Mouse (Mus musculus) adrenal gland, postnatal 14 days (tissue): ENCODE measurements at regions not wholly inside any gene's neighbourhood (a gene's known extent, or its start where the extent isn't known, plus 50 kb on each side); places are given as distances from the start of the nearest gene placed in this dataset.

ENCODE experiments used
- DNase-seq: peaks from one replicate; pipeline ENCODE4 v3.0.0; 2021; ENCODE audit warnings: mixed read lengths

DNA sequence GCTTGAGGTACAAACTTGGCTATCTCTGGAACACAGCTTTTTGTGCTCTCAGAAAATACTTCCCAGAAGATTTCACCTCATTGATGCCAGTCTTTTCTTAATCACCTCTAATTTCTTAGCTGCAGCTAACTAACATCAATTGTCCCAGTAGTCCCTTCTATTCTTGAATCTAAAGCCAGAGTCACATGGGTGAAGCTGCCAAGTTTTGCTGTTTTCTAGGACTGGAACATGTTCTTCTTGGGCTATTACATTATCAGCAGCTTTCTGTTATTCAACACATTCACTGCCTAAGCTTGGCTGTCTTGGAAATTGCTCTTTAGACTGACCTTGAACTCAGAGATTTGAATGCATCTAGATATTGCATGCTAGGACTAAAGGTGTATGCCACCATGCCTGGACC is 583.9 kb downstream of the Cetn3 start:
- DNase-seq = no peak

DNA sequence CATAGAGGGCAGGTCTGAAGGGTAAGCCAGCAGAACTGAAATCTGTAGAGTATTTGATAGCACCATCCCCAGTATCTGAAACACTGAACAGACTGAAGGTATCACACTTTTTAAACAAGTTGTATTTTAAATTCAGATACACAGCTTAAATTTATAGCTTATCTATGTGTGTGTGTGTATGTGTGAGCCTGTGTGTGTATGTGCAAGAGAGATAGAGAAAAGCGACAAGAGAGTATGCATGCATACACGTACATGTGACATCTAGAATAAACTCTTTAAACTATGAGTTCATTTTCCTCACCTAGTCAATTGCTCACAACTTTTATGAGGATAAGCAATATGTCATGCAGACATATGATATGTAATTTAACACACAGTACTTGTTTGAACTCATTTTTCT is 588.7 kb downstream of the Cetn3 start:
- no peak for DNase-seq

DNA sequence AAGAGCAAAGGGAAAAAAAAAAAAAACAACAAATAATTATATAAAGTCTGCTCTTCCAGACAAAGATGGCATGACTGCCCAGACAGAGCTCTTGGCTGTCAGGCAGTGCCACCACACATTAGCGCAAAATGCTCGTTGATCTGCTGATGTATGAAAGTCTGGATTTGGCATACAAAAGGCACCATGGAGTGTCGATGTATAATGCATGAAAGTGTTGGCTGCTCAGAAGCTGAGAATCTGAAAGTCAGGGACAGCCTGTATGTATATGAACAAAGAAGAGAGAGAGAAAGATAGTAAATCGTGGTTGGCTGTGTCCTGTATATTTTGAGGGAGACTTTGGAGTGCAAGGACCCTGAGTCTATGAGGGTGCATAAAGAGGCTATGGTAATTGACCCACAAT is 589.7 kb downstream of the Cetn3 start:
- DNase-seq = no peak

DNA sequence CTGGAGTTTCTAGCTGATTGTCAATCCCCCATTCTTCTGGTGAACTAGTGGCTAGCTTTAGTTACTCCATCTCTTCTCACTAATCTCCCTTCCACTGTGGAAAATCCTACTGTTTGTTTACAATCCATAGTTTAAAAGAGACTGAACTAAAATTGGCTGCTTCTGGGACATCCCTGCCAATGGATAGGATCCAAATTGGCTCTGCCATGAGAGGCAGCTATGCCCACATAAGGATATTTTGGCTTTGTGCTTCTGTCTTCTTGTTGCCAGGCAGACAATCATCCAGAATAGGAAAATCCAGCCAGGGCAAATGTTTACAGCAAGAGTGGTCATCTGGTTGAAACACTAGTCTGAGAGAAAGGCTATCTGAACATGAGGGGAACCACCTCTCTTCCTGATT is 610.0 kb downstream of the Cetn3 start:
- no peak for DNase-seq

DNA sequence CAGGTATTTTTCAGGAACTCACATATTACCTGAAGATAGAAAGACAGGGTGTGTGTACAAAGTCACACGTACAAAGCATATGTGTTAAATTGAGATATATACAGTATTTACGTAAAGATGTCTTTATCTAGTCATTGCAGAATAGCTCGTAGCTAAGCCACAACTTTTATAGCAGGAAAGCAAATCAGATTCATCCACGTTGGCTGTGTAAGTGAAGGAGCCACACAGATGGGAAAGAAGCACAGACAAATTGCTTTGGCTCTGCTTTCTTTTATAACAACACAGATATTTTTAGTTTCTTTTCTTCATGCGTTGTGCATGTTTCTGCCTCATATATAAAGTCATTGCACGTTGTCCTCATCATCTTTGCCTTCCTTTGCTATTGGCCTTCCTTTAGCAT is 610.6 kb downstream of the Cetn3 start:
- DNase-seq = no peak

DNA sequence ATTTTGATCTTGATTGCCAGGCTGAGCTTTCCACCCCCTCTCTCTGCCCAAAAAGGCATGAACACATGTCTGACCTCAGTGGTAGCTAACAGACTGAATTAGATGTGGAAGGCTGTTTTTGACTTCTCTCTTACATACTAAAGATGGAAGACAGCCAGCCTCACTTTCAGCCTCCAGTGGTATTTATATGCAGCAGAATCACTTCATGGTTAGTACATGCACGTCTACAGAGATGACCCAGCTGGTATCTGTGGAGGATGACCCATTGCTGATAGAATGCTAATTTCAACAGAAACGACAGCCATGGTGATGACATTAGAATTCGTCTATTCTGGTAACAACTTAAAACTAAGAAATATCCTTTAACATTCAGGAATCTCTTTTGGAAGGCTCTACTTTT is 630.8 kb downstream of the Cetn3 start:
- DNase-seq = no peak

DNA sequence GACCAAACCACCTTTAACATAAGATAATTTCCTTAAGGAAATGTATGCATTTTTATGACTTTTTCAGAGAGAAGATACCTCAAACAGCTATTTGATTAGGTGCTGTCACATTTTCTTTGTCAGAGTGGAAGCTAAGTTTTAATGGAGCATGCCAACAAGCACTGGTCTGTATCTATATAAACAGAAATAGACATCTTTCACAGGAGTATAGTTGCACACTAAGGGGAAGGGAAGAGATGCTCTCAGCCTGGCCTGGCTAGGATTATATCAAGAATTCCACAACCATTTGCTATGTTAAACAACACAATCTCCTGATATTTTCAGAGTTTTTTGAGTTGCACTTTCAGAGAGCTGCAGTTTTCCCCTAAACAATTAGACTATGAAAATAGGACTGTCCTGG is 638.1 kb downstream of the Cetn3 start:
- no peak for DNase-seq

DNA sequence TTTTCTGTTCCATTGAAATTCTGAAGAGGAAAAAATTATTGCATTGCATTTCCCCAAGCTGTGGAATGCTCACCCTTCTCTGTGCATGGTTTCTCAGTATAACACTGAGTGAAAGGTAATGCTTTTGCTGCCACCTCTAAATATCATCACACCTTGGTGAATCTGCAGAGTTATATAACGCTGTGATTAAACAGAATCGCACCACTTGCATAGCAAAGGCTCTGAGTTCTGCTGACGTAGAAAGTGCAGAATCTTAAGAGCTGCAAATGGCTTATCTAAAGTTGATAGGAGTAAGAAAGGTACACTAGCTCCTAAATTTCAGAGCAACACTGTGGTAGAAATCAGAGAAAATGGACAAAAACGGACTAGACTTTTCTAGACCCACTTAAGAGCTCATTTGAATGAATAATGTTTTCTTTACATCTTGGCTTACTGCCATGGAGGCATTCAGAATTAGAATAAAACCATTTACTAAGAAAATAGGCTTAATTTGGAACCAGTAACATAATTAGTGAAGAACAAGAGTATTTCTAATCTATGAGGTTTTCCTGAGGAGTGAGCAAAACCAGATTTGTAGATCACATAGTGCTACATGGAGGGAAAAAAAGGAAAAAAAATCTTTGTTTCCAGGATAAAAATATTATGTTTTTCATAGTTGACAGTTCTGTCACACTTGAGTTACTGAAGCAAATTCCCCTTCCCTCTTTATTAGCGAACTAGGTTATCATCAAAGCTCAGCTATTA is 641.2 kb downstream of the Cetn3 start:
- DNase-seq = no peak

DNA sequence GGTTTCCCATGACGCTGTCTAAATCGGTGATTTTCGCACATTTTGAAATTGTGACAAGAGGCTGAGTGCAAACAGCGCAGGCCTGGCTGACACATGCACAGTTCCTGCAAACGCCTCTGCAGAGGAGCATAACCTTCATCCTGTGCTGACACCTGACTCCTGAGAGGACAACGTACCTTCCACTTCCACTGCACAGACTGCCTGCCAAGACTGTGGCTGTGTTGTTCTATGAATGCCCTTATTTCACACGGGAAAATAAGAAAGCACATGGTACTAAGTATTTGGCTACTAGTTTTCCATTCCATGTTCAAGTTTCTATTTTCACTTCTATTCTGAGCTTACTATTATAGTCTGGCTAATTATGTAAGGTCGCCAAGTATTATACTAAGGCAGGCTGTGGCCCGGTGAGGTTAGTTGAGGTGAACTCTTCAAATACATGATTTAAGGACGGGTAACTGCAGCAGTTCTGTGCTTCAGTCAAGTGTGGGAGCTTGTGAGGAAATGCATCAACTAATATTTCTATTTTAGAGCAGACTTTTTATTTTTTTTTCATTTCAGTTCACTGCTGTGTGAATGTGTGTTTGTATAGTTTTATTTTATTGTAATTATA is 642.0 kb downstream of the Cetn3 start:
- no peak for DNase-seq

DNA sequence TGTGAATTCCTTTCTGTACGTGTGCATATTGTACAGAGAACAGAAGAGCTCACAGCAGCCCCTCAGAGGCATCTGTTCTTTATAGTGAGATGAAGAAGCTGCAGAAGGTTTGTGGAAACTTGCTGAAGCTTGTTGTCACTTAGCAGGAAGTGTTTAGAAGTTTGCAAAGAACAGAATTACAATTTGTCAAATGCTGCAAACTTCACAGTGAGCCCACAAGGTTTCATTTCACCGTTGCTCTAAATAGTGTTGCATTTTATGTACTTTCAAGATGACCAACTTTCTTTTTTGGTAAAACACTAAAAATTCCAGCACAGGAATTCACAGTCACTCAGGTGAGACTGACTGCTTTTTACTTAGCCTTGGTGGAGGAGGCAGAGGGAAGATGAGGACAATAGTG is 649.5 kb downstream of the Cetn3 start:
- no peak for DNase-seq

DNA sequence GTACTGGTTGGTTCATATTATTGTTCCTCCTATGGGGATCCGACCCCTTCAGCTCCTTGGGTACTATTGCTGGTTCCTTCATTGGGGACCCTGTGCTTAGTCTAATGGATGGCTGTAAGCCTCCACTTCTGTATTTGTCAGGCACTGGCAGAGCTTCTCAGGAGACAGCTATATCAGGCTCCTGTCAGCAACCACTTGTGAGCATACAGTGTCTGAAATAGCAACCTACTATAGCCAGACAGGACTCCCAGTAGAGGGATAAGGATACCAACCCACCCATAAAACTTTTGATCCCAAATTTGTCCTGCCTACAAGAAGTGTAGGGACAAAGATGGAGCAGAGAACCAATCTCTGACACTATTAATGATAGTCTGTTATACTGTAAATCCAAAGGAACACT is 656.4 kb downstream of the Cetn3 start:
- no peak for DNase-seq

DNA sequence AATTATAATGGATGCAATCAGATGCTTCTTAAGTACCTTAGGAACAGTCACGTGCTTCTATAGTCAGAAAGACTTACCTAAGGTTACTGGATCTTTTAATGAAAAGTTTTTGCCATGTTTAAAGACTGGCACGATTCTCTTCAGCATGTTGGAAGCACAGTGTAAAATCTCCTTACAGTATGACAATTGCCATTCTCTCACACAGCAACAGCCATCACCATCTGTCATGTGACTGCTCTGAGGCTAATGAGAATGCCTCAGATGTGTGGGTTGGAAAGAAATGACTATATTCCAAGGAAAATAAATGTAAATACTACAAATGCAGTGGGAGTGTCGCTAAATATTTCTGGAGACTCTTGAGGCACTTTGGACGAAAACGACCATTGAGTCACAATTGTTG is 670.8 kb downstream of the Cetn3 start:
- DNase-seq = no peak

DNA sequence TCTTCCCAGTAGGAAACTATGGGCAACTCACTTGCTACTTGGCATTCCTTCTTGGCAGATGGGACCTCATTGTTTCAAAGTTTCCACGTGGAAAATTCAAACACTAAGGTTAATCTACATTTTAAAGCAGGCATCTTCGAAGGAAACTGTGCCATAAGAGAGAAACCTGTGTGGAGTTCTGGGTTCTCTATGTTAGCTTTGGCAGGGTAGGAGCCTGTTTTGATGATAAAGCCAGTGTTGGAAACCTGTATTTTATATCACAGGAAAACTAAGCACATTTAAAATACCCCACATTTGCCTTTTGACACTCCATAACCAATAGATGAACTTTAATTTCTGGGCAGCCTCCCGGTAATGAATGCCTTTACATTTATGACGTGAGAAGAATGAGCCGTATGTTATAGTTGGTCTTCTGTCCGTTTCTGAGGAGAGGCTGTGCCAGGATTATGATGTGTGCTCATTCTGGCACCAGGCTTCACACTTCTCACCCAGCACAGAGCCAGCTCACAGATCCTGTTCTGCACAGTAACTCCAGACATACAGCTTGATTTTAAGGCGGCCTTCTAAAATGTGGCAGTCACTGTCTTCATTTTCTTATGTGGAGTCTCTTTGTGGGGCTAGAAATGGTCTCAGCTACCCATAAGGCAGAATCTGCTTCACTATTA is 700.5 kb downstream of the Cetn3 start:
- no peak for DNase-seq

DNA sequence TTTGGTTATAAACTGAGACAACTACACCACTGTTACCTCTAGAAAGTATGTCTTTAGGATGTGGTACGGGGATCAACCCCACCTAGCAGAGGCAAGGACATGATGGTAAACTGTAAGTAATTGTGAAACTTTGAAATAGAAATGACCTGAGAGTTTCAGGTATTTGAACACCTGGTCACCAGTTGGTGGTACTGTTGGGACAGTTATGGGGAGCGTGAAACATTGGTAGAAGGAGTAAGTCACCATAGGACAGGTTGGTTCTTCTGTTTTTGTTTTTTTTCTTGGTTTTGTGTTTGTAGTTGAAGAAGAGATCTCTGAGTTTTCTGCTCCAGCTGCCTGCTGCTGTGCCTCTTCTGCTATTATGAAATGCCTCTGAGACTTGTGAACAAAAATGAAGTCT is 713.7 kb downstream of the Cetn3 start:
- DNase-seq = no peak

DNA sequence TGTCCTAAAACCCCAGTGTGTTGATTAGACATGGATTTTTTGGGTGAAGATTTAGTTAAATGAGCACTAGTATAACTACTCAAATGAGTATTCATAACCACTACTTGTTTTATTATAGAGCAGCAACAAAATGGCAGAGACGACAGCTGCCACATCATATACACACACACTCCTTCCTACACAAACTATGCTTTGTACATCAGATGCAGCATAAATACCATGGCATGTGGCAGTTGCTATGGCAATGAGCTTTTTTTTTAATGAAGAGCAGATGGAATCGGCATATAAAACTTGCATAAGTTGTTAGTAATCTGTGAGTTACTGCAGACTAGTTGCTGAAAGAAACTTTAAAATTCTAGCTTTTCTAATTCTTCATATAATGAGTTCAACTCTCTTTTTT is 725.3 kb downstream of the Cetn3 start:
- no peak for DNase-seq

DNA sequence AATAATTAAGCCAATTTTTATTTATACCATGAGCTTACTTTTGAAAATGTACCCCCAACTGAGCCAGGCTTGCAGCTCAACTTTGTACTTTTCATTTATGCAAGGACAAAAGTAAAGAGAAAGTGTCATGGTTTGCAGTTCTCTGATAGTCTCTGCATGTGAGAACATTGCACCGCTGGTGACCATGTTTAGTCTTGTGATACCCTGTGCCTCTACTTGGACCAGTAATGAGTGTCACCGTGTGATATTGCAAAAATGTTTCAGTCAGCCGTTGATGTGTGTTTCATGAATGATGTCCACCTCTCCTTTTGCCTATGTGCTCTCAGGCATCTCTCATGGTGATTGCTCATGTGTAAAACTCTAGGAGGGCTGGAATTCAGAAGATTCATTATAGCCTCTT is 726.6 kb downstream of the Cetn3 start:
- DNase-seq = no peak
